Mouse (Mus musculus) lung, embryonic 15.5 days (tissue): ENCODE measurements around the gene Gm8206. TPM values are rescaled to one million over a fixed set of nuclear protein-coding genes. Genes with fewer than 3 reads are reported as not detected.
"Not testable (repeated sequence)": the region's sequence is repeated elsewhere in the genome, so short reads cannot be mapped to it uniquely, and the experiment has no call there.

Experiments
- ATAC-seq: fragments of 200-750 bp; cut with Nextera tagmentation; 2 replicates; pipeline ENCODE4 v1.8.0; 2017; ENCODE audit warnings: moderate number of reproducible peaks, borderline replicate concordance; ENCODE audit not compliant: low FRiP score, low TSS enrichment; ENCODE audit errors: extremely low read depth
- H3K27ac ChIP-seq: fragments of 300-500 bp; sonication (generic); 2 replicates; pipeline ENCODE4 v1.5.1; 2015; ENCODE audit warnings: moderate library complexity, mild to moderate bottlenecking, inconsistent platforms
- H3K27me3 ChIP-seq: fragments of 300-500 bp; sonication (generic); 2 replicates; pipeline ENCODE4 v1.6.1; 2015; ENCODE audit warnings: inconsistent platforms
- H3K36me3 ChIP-seq: fragments of 300-500 bp; sonication (generic); 2 replicates; pipeline ENCODE4 v1.6.1; 2015; ENCODE audit warnings: inconsistent platforms
- H3K4me1 ChIP-seq: fragments of 300-500 bp; sonication (generic); 2 replicates; pipeline ENCODE4 v1.6.1; 2015; ENCODE audit warnings: inconsistent platforms
- H3K4me2 ChIP-seq: fragments of 300-500 bp; sonication (generic); 2 replicates; pipeline ENCODE4 v1.6.1; 2015; ENCODE audit warnings: inconsistent platforms, mild to moderate bottlenecking, moderate library complexity
- H3K4me3 ChIP-seq: fragments of 300-500 bp; sonication (generic); 2 replicates; pipeline ENCODE4 v1.5.1; 2015; ENCODE audit warnings: mild to moderate bottlenecking, inconsistent platforms
- H3K9ac ChIP-seq: fragments of 300-500 bp; sonication (generic); 2 replicates; pipeline ENCODE4 v1.6.1; 2015; ENCODE audit warnings: inconsistent platforms
- H3K9me3 ChIP-seq: fragments of 300-500 bp; sonication (generic); 2 replicates; pipeline ENCODE4 v1.6.1; 2016; ENCODE audit warnings: inconsistent platforms
- WGBS: fragments of 180-500 bp; shearing (Covaris S2); methylation state at CpG from one replicate; pipeline ENCODE4 v1.1.7; 2015; 5-methylcytosine and 5-hydroxymethylcytosine counted together
- polyA plus RNA-seq: library from polyadenylated mRNA; unstranded; fragments of >200 nt; fragmentation: Nextera tagmentation; extraction: Ambion mirVana; gene quantifications from 2 replicates; pipeline ENCODE4 v1.2.1, GENCODE M21; 2015

The Gm8206 gene
- 0.35 and 0.52 TPM in 2 replicates for polyA plus RNA-seq

DNA sequence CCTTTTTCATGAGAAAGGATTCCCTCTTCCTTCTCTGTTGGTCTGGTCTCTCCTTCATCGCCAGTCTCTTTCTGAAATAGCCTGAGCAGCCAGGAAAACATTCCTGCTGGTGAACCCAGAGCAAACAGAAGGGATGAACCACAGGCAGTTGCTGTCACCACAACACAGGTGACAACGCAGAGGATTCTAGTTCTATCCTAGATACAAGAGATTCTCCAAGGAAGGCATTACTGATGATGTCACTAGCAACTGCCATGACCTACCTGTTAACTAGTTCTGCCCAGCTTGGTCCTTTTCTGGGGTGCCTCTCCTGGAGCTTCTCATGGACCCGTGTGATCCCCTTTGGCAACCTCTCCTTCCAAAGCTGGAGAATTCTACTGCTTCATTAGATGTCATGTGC, at the start of gene Gm8206:
Gene Gm8206, minus strand, starts transcription at position 101 of the 400 bp plus-strand sequence.
- not testable (repeated sequence) for H3K4me1 ChIP-seq, H3K4me3 ChIP-seq, H3K36me3 ChIP-seq, H3K27me3 ChIP-seq, H3K4me2 ChIP-seq, H3K9me3 ChIP-seq, H3K27ac ChIP-seq, ATAC-seq, H3K9ac ChIP-seq
- 81% methylated on average over 2 of the region's 3 CpGs for WGBS

DNA sequence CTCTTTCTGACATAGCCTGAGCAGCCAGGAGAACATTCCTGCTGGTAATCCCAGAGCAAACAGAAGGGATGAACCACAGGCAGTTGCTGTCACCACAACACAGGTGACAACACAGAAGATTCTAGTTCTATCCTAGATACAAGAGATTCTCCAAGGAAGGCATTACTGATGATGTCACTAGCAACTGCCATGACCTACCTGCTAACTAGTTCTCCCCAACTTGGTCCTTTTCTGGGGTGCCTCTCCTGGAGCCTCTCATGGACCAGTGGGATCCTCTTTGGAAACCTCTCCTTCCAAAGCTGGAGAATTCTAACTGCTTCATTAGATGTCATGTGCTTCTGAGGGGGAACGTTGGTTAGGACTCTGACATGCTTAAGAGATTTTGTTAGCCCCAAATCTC, 32.0 kb upstream of the Gm8206 start, which contains the start of gene Gm3476:
Gene Gm3476, minus strand, starts transcription at position 101 of the 400 bp plus-strand sequence.
- H3K27me3 ChIP-seq, H3K27ac ChIP-seq, H3K36me3 ChIP-seq, H3K9ac ChIP-seq, H3K9me3 ChIP-seq, H3K4me2 ChIP-seq, H3K4me3 ChIP-seq, ATAC-seq, H3K4me1 ChIP-seq: not testable (repeated sequence)
- WGBS, result no CpG with 5 or more reads among the region's 1 CpGs

DNA sequence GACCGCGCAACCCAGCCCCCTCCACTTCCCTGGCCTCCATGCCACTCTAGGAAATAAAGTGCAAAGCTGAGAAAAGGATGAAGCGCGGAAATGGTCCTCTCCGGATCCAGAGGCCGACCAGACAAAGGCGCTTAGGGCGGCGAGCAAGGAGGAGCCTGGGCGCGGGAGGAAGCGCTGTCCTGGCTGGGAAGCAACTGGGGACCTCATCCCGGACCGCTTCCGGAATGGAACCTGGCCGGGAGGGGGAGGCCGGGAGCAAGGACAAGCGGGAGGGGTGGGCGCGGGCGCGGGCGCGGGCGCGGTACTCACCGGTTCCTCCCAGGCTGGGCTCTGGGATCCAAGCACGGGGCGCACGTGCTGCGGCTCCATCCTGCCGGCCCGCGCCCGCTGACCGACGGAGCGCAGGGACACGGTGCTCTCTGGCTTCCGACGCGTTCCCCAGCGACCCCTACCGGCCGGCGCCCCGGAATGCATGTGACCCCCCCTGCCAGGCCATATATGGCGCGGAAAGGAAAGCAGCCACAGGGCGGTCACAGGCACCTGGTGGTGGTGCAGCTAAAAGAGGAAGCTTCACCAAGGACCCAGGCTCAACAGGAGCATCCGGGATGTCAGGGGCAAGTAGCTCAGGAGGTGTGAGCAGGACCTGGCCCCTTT, 14.7 kb upstream of the Gm8206 start, which contains the start of gene Gm3468:
Gene Gm3468, minus strand, starts transcription at position 394 of the 654 bp plus-strand sequence.
- H3K4me3 ChIP-seq, result peak within 1 kb of the TSS; percentile 38
- H3K4me1 ChIP-seq, H3K9ac ChIP-seq, H3K36me3 ChIP-seq, H3K27me3 ChIP-seq, H3K9me3 ChIP-seq, H3K27ac ChIP-seq: not testable (repeated sequence)
- peak; percentile 82; the same call in 1 of the 2 replicates for ATAC-seq
- 0% methylated on average over 36 of the region's 51 CpGs for WGBS
- peak within 1 kb of the TSS; percentile 52 for H3K4me2 ChIP-seq

DNA sequence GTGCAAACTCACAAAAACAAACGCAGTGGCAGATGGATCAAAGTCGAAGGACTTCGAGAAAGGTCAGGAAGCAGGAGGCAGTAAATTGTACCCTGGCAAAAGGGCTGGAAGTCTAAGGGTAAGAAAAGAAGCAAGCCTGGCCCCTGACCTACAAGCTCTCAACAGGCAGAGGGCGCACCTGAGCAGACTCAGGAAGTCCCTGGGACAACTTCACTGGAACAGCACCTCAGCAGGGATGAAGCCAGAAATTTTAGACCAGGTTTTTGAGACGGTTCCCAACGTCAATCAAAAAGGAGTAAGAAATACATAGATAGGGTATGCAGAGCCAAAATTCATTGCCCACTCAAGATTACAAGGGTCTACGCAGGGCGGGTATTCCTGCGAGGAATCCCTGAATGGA, 13.8 kb upstream of the Gm8206 start:
- not testable (repeated sequence) for H3K4me1 ChIP-seq, H3K36me3 ChIP-seq, H3K9ac ChIP-seq, H3K27me3 ChIP-seq, H3K9me3 ChIP-seq, H3K27ac ChIP-seq, ATAC-seq
- peak overlapping the region; percentile 52 for H3K4me2 ChIP-seq
- 6% methylated on average over 9 of the region's 9 CpGs for WGBS
- H3K4me3 ChIP-seq, result peak overlapping the region; percentile 38

DNA sequence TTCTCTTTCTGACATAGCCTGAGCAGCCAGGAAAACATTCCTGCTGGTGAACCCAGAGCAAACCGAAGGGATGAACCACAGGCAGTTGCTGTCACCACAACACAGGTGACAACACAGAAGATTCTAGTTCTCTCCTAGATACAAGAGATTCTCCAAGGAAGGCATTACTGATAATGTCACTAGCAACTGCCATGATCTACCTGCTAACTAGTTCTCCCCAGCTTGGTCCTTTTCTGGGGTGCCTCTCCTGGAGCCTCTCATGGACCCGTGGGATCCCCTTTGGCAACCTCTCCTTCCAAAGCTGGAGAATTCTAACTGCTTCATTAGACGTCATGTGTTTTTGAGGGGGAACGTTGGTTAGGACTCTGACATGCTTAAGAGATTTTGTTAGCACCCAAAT, 35.6 kb downstream of the Gm8206 start, which contains the start of gene Gm6337:
Gene Gm6337, minus strand, starts transcription at position 101 of the 400 bp plus-strand sequence.
- H3K27me3 ChIP-seq, H3K27ac ChIP-seq, H3K4me2 ChIP-seq, ATAC-seq, H3K9ac ChIP-seq, H3K36me3 ChIP-seq, H3K9me3 ChIP-seq, H3K4me3 ChIP-seq, H3K4me1 ChIP-seq: not testable (repeated sequence)
- 80% methylated on average over 3 of the region's 4 CpGs for WGBS

DNA sequence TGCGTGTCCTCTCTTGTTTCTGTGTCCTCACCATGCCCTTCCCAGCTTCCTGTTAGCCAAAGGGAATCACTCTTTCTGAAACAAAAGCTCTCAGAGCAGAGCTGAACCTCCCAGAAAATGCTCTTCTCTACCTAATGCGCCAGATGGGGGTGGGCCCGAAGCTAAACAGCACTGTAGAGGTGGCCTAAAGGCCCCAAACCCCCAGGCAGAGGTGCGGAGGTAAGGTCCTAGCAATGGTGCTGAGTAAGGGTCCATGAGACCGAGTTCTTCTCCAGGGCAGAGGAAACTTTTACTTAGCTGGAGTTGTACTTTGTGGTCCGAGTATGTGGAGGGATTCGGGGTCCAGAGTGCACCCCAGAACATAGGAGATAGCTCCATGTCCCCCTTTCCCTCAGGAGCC, 106.6 kb downstream of the Gm8206 start:
- 77% methylated on average over 5 of the region's 7 CpGs for WGBS
- not testable (repeated sequence) for H3K9me3 ChIP-seq, H3K4me3 ChIP-seq, H3K4me2 ChIP-seq, H3K27me3 ChIP-seq, H3K4me1 ChIP-seq, H3K9ac ChIP-seq, ATAC-seq, H3K36me3 ChIP-seq, H3K27ac ChIP-seq

DNA sequence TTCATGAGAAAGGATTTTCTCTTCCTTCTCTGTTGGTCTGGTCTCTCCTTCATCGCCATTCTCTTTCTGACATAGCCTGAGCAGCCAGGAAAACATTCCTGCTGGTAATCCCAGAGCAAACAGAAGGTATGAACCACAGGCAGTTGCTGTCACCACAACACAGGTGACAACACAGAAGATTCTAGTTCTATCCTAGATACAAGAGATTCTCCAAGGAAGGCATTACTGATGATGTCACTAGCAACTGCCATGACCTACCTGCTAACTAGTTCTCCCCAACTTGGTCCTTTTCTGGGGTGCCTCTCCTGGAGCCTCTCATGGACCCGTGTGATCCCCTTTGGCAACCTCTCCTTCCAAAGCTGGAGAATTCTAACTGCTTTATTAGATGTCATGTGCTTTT, 114.7 kb downstream of the Gm8206 start, which contains the start of gene Gm3453:
Gene Gm3453, minus strand, starts transcription at position 101 of the 400 bp plus-strand sequence.
- H3K9me3 ChIP-seq, H3K4me2 ChIP-seq, H3K4me3 ChIP-seq, ATAC-seq, H3K4me1 ChIP-seq, H3K9ac ChIP-seq, H3K36me3 ChIP-seq, H3K27ac ChIP-seq, H3K27me3 ChIP-seq: not testable (repeated sequence)
- 44% methylated on average over 2 of the region's 2 CpGs for WGBS

Other genes with a start within 250 kb of the Gm8206 start
- 0.10 and 0.24 TPM in 2 replicates for gene Gm8237, start 213.6 kb downstream of the Gm8206 start, polyA plus RNA-seq
- gene Gm3248, start 132.2 kb downstream of the Gm8206 start, polyA plus RNA-seq, result 0.45 and 0.49 TPM in 2 replicates
- gene Gm3453, start 114.8 kb downstream of the Gm8206 start, polyA plus RNA-seq, result not detected in 2 replicates
- not detected in 2 replicates for gene Gm6337, start 35.7 kb downstream of the Gm8206 start, polyA plus RNA-seq
- 1.2 TPM in 2 replicates for gene Gm3468, start 14.7 kb upstream of the Gm8206 start, polyA plus RNA-seq
- gene Gm3476, start 31.9 kb upstream of the Gm8206 start, polyA plus RNA-seq, result not detected in 2 replicates
- not detected in 2 replicates for gene Gm21560, start 125.3 kb upstream of the Gm8206 start, polyA plus RNA-seq
- gene Gm3411, start 193.3 kb upstream of the Gm8206 start, polyA plus RNA-seq, result 0.67 and 1.1 TPM in 2 replicates
- gene Gm21103, start 210.9 kb upstream of the Gm8206 start, polyA plus RNA-seq, result not detected in 2 replicates
- not detected in 2 replicates for gene Gm3618, start 249.7 kb upstream of the Gm8206 start, polyA plus RNA-seq